Mouse (Mus musculus): ENCODE results near the gene Efhd1. TPM values are rescaled to one million over a fixed set of nuclear protein-coding genes. Genes with fewer than 3 reads are reported as not detected.

Efhd1 gene
- polyA plus RNA-seq, 1 experiment from 2014 or later, result 0.66 TPM

DNA sequence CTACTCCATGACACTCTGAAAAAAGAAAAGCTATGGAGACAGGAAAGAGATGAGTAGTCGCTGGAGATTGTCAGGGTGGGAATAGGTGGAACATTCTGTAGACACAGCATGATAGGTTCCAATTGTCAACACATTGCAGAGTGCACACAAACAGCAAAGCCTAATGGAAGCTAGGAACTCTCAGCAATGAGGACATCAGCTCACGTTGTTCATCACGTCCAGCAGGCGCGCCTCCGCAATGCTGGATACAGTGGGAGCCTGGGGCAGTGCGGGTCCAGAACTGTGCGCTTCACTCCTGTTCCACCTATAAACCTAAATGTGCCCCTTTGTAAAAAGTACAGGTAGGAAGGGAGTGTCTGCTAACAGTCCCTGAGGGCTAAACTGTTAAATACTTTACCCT lies 21.1 kb upstream of the Efhd1 start:
- Histone ChIP-seq H3K27me3 (replicated peaks; ENCODE audit: control insufficient read depth, insufficient read depth, low read length) (no peaks in the 10 kb centered on the region), H3K9ac (replicated peaks; ENCODE audit: low read depth, low read length) (no peak overlapping the region), H3K27ac (ENCODE audit: low read length) (no peak overlapping the region), H3K36me3 (ENCODE audit: control insufficient read depth, insufficient read depth) (peaks cover 3% of the 10 kb centered on the region), H3K4me2 (ENCODE audit: low read length) (no peak overlapping the region), H3K4me3 (replicated peaks; ENCODE audit: low read length) (no peak overlapping the region), H3K4me1 (replicated peaks; ENCODE audit: control insufficient read depth, insufficient read depth, low read length) (no peaks in the 10 kb centered on the region), H3K9me3 (ENCODE audit: control insufficient read depth, low read length) (no peaks in the 10 kb centered on the region)
- ATAC-seq, result no peak
- WGBS, result 90% methylated on average over 8 of the region's 8 CpGs

DNA sequence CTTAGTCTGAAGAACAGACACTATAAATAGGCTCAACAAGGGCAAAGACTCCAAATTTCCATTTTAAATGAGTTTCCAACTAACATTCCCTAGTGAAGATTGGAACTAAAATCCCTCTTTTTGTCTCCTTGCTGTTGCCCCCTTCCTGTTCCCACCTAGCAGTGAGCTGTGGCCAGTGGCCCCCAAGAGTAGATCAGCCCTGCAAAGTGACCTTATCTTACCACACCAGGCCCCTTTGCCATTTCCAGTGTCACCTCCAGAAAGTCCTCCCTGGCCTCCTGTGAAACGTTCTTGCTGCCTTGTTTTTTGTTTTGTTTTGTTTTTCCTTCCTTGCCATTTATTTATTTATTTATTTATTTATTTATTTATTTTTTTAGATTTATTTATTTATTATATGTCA lies 18.7 kb upstream of the Efhd1 start:
- no peak for ATAC-seq

DNA sequence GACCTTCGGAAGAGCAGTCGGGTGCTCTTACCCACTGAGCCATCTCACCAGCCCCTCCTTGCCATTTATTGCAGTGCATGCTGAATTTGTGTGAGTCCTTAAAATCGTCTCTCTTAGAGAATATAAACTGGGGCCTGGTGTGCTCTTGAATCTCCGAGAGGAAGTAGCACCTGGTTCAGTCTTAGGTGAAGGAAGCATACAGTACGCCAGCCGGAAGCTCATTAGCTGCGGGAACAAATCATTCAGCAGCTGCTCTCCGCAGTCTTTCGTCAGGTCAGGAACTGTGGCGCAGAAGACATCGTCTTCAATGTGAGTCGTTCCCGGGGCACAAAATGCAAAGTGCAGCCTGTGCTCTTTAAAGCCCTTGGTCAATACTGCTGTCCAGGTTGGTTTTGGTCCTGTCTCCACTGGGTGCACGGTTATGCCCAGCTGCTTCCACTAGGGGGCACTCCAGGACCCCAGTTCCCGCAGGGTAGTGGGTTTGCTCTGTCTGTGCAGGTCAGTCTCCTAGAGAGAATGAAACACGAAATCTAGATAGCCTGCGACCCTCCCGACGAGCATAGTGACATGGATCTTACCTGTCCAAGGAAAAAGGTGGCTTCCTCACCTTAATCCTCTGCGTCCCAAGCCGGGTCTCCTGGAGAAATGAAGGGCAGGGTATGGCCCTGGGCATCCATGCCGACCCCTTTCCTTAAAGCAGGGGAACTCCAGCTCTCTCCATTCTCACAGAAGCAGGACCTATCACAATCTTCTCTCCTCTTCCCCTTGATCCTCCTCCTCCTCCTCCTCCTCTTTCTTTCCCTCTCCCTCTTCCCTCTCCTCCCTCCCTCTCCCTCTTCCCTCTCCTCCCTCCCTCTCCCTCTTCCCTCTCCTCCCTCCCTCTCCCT lies 18.0 kb upstream of the Efhd1 start:
- Histone ChIP-seq H3K9ac (replicated peaks; ENCODE audit: low read depth, low read length) (no peak overlapping the region), H3K27me3 (replicated peaks; ENCODE audit: control insufficient read depth, insufficient read depth, low read length) (no peaks in the 10 kb centered on the region), H3K4me2 (ENCODE audit: low read length) (peak overlapping the region; percentile 27), H3K4me1 (replicated peaks; ENCODE audit: control insufficient read depth, insufficient read depth, low read length) (no peaks in the 10 kb centered on the region), H3K27ac (ENCODE audit: low read length) (no peak overlapping the region), H3K9me3 (ENCODE audit: control insufficient read depth, low read length) (no peaks in the 10 kb centered on the region), H3K4me3 (replicated peaks; ENCODE audit: low read length) (no peak overlapping the region), H3K36me3 (ENCODE audit: control insufficient read depth, insufficient read depth) (no peaks in the 10 kb centered on the region)
- 24% methylated on average over 22 of the region's 22 CpGs for WGBS
- peak; percentile 83 for ATAC-seq

More for the DNA sequence above, 18.7 kb upstream of the Efhd1 start:
- 57% methylated on average over 1 of the region's 1 CpGs for WGBS
- no peak overlapping the region for H3K4me2 ChIP-seq (ENCODE audit: low read length)
- no peaks in the 10 kb centered on the region for H3K9me3 ChIP-seq (ENCODE audit: control insufficient read depth, low read length)
- H3K27me3 ChIP-seq (replicated peaks; ENCODE audit: control insufficient read depth, insufficient read depth, low read length), result no peaks in the 10 kb centered on the region
- no peaks in the 10 kb centered on the region for H3K36me3 ChIP-seq (ENCODE audit: control insufficient read depth, insufficient read depth)
- no peak overlapping the region for H3K9ac ChIP-seq (replicated peaks; ENCODE audit: low read depth, low read length)
- H3K4me1 ChIP-seq (replicated peaks; ENCODE audit: control insufficient read depth, insufficient read depth, low read length), result no peaks in the 10 kb centered on the region
- no peak overlapping the region for H3K4me3 ChIP-seq (replicated peaks; ENCODE audit: low read length)
- H3K27ac ChIP-seq (ENCODE audit: low read length), result no peak overlapping the region

DNA sequence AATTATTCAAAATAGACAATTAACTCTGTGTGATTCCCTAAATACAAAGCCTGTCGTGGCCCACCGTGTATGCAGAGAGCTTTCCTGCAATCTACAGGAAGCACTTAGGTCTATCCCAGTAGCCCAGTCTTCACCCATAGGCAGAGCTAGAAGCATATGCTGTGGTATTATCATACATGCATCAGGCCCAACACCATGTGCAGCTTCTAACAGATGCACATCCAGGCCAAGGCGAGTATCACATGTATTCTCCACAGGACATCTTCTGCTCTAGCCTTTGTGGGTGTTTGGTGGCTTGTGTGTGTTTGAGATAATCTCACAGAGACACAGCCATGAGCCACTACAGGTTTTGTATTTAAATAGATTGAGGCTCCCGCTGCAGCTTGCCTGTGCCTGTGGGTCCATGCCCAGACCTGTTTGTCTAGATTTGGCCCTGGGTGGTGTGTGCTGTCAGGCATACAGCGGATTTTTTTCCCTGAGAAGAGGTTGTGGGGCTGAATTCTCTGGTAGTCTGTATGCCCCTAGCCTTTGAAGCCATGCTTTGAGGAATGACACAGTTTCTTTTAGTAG lies 12.0 kb upstream of the Efhd1 start:
- Histone ChIP-seq H3K4me3 (replicated peaks; ENCODE audit: low read length) (no peak overlapping the region), H3K36me3 (ENCODE audit: control insufficient read depth, insufficient read depth) (no peaks in the 10 kb centered on the region), H3K27me3 (replicated peaks; ENCODE audit: control insufficient read depth, insufficient read depth, low read length) (no peaks in the 10 kb centered on the region), H3K9me3 (ENCODE audit: control insufficient read depth, low read length) (no peaks in the 10 kb centered on the region), H3K4me2 (ENCODE audit: low read length) (no peak overlapping the region), H3K9ac (replicated peaks; ENCODE audit: low read depth, low read length) (no peak overlapping the region), H3K27ac (ENCODE audit: low read length) (no peak overlapping the region), H3K4me1 (replicated peaks; ENCODE audit: control insufficient read depth, insufficient read depth, low read length) (no peaks in the 10 kb centered on the region)
- ATAC-seq, result no peak
- WGBS, result 48% methylated on average over 5 of the region's 5 CpGs

DNA sequence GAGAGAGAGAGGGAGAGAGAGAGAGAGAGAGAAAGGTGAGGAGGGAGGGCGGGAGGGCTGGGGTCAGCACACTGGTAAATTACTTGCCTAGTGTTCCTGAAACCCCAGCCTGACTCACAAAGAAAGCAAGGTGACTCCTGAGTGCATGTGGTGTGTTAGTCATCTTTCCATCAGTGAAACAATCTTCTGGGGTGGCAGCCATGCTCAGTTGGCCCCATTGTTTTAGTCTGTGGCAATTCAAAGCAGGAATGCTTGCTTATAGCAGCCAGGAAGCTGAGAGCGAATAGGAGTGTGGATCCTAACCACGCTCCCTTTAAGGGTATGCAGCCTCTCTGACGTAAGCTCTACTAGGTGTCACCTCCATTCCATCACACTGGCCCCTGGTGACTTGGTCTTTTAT lies 9.0 kb upstream of the Efhd1 start:
- H3K27me3 ChIP-seq (replicated peaks; ENCODE audit: control insufficient read depth, insufficient read depth, low read length), result no peaks in the 10 kb centered on the region
- H3K4me1 ChIP-seq (replicated peaks; ENCODE audit: control insufficient read depth, insufficient read depth, low read length), result no peaks in the 10 kb centered on the region
- no peak overlapping the region for H3K27ac ChIP-seq (ENCODE audit: low read length)
- no peak for ATAC-seq
- no peaks in the 10 kb centered on the region for H3K36me3 ChIP-seq (ENCODE audit: control insufficient read depth, insufficient read depth)
- no peak overlapping the region for H3K4me2 ChIP-seq (ENCODE audit: low read length)
- H3K9ac ChIP-seq (replicated peaks; ENCODE audit: low read depth, low read length), result no peak overlapping the region
- no peak overlapping the region for H3K4me3 ChIP-seq (replicated peaks; ENCODE audit: low read length)
- WGBS, result 67% methylated on average over 4 of the region's 4 CpGs
- no peaks in the 10 kb centered on the region for H3K9me3 ChIP-seq (ENCODE audit: control insufficient read depth, low read length)

DNA sequence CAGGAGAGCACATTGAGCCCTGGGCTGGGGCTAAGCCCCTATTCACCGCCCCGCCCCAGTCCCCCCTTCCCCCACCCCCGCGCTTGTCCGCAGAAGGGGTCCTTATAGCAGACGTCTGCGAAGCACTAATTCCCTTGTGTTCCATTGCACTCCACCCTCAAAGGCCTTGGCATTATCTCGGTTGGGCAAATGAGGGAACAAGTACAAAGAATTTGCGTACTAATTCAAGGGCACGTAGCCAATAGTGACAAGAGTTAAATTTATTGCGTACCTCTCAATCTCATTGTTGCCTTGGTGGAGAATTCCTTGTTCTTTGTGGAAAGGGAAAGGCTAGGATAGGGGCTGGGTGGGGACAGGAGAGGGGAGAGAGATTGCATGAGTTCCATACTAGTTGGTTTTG lies 6.5 kb upstream of the Efhd1 start:
- Histone ChIP-seq H3K27me3 (replicated peaks; ENCODE audit: control insufficient read depth, insufficient read depth, low read length) (peaks cover 9% of the 10 kb centered on the region; the same call in 1 of the 2 replicates), H3K4me1 (replicated peaks; ENCODE audit: control insufficient read depth, insufficient read depth, low read length) (no peaks in the 10 kb centered on the region), H3K27ac (ENCODE audit: low read length) (no peak overlapping the region), H3K4me3 (replicated peaks; ENCODE audit: low read length) (no peak overlapping the region), H3K9me3 (ENCODE audit: control insufficient read depth, low read length) (no peaks in the 10 kb centered on the region), H3K4me2 (ENCODE audit: low read length) (no peak overlapping the region), H3K9ac (replicated peaks; ENCODE audit: low read depth, low read length) (no peak overlapping the region), H3K36me3 (ENCODE audit: control insufficient read depth, insufficient read depth) (no peaks in the 10 kb centered on the region)
- 8% methylated on average over 11 of the region's 11 CpGs for WGBS
- ATAC-seq, result no peak

DNA sequence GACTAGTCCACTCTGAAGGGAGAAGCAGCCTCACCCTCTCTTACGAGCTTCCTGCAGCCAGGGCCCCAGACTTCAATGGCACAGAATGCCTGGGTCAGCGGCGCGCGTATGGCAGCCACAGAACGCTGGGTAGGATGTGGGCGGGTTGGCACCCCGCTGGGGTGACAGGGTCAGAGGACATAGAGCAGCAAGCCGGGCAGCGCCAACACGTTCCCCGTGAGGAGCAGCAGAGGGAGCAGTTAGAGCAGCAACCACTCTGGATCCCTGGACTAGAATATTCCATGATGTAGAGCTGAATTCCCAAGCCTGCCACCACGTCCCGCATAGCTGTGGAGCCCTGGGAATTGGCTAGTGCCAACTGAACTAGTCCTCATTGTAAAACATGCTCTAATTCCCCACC lies 5.7 kb upstream of the Efhd1 start:
- no peak for ATAC-seq
- 17% methylated on average over 14 of the region's 14 CpGs for WGBS
- H3K27me3 ChIP-seq (replicated peaks; ENCODE audit: control insufficient read depth, insufficient read depth, low read length), result peaks cover 9% of the 10 kb centered on the region; the same call in 1 of the 2 replicates
- H3K4me3 ChIP-seq (replicated peaks; ENCODE audit: low read length), result no peak overlapping the region
- H3K4me1 ChIP-seq (replicated peaks; ENCODE audit: control insufficient read depth, insufficient read depth, low read length), result peaks cover 3% of the 10 kb centered on the region; the same call in 1 of the 2 replicates
- H3K36me3 ChIP-seq (ENCODE audit: control insufficient read depth, insufficient read depth), result no peaks in the 10 kb centered on the region
- H3K27ac ChIP-seq (ENCODE audit: low read length), result no peak overlapping the region
- H3K9ac ChIP-seq (replicated peaks; ENCODE audit: low read depth, low read length), result no peak overlapping the region
- H3K9me3 ChIP-seq (ENCODE audit: control insufficient read depth, low read length), result no peaks in the 10 kb centered on the region
- H3K4me2 ChIP-seq (ENCODE audit: low read length), result no peak overlapping the region

DNA sequence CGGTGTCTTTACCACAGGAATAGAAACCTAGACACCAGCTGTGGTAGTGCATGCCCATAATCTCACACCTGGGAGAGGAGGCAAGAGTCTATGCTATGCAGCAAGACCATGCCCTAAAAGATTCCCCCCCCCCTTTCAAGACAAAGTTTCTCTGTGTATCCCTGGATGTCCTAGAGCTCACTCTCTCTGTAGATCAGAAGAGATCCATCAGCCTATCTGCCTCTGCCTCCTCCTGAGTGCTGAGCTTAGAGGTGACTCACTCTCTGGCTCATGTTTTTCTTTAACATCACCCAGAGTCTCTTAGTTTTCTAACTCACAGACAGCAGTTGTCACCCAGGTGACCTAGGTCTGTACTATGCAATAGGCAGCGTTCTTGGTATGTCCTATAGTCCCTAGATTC lies 4.8 kb upstream of the Efhd1 start:
- H3K4me2 ChIP-seq (ENCODE audit: low read length), result no peak overlapping the region
- H3K27ac ChIP-seq (ENCODE audit: low read length), result no peak overlapping the region
- WGBS, result 82% methylated on average over 2 of the region's 2 CpGs
- peaks cover 10% of the 10 kb centered on the region; the same call in 1 of the 2 replicates for H3K27me3 ChIP-seq (replicated peaks; ENCODE audit: control insufficient read depth, insufficient read depth, low read length)
- no peaks in the 10 kb centered on the region for H3K36me3 ChIP-seq (ENCODE audit: control insufficient read depth, insufficient read depth)
- no peaks in the 10 kb centered on the region for H3K9me3 ChIP-seq (ENCODE audit: control insufficient read depth, low read length)
- no peak overlapping the region for H3K4me3 ChIP-seq (replicated peaks; ENCODE audit: low read length)
- no peak overlapping the region for H3K9ac ChIP-seq (replicated peaks; ENCODE audit: low read depth, low read length)
- peaks cover 12% of the 10 kb centered on the region for H3K4me1 ChIP-seq (replicated peaks; ENCODE audit: control insufficient read depth, insufficient read depth, low read length)
- no peak for ATAC-seq

DNA sequence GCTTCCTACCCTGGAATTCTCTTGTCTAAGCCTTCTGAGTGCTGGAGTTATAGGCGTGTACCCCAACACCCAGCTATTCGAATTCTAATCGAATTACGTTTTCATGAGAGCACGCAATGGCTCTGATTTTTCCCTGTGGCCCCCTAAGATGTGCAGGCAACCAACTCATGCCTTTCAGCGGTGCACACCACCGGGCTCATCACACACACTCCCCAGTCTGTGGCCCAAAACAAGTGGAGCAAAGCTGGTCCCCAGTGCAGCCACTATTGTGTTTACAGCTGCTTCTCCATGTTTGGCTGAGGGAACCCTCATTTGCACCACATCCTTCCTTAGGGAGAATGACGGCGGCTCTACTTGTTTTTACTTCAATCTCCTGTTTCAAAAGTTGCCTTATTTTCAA lies 906 bp upstream of the Efhd1 start:
- Histone ChIP-seq H3K4me1 (replicated peaks; ENCODE audit: control insufficient read depth, insufficient read depth, low read length) (peaks cover 22% of the 10 kb centered on the region), H3K27ac (ENCODE audit: low read length) (no peak overlapping the region), H3K9ac (replicated peaks; ENCODE audit: low read depth, low read length) (no peak overlapping the region), H3K27me3 (replicated peaks; ENCODE audit: control insufficient read depth, insufficient read depth, low read length) (peaks cover 32% of the 10 kb centered on the region), H3K4me2 (ENCODE audit: low read length) (peak overlapping the region; percentile 99; the same call in 1 of the 2 replicates), H3K4me3 (replicated peaks; ENCODE audit: low read length) (no peak overlapping the region), H3K9me3 (ENCODE audit: control insufficient read depth, low read length) (no peaks in the 10 kb centered on the region), H3K36me3 (ENCODE audit: control insufficient read depth, insufficient read depth) (no peaks in the 10 kb centered on the region)
- WGBS, result 2% methylated on average over 9 of the region's 9 CpGs
- ATAC-seq, result no peak

Measured in forebrain, embryonic 16.5 days (tissue).